Mouse (Mus musculus): ENCODE data around the gene Cfap20.

DNA sequence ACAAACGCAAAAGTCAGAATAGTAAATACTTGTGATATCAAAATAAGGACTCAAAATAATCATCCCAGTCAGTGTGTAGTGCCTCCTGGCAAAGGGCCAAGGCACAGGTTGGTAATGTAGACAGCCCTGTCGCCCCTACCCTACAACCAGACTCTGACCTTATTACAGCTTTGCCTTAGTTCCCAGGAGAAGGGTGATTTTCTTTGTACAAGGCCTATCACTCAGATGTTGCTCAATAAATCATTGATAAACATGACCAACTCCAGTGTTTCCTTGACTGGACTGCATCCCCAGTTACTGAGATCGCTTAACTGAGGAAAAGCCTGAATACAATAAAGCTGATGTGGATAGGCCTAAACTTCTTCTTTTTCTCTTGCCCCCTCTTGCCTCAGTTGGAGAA lies 2.2 kb downstream of the Cfap20 start:
- TF ChIP-seq CTCF (IDR thresholded peaks at IDR 0.05; ENCODE audit: borderline replicate concordance, insufficient read depth, low read depth, low read length) = no peak
- no peak for TF ChIP-seq POLR2A (IDR thresholded peaks at IDR 0.05; ENCODE audit: borderline replicate concordance, insufficient read depth, low read length)
